Mouse (Mus musculus) hindbrain, postnatal 0 days (tissue): Measurements from ENCODE around the gene Pnrc1. TPM values are rescaled to one million over a fixed set of nuclear protein-coding genes. Genes with fewer than 3 reads are reported as not detected.
"Not testable (repeated sequence)": the region's sequence is repeated elsewhere in the genome, so short reads cannot be mapped to it uniquely, and the experiment has no call there.

Source experiments
- ATAC-seq: fragments of 200-750 bp; cut with Nextera tagmentation; 2 replicates; pipeline ENCODE4 v1.8.0; 2017; ENCODE audit warnings: mild to moderate bottlenecking, moderate TSS enrichment, moderate library complexity
- DNase-seq: peaks from one replicate; pipeline ENCODE4 v3.0.0-alpha.2; 2015; ENCODE audit warnings: low spot score
- H3K27ac ChIP-seq: fragments of 300-500 bp; sonication (generic); 2 replicates; pipeline ENCODE4 v1.5.1; 2014; ENCODE audit warnings: mild to moderate bottlenecking
- H3K27me3 ChIP-seq: fragments of 300-500 bp; sonication (generic); 2 replicates; pipeline ENCODE4 v1.6.1; 2014; ENCODE audit warnings: low read length, mixed read lengths; ENCODE audit not compliant: insufficient read depth
- H3K36me3 ChIP-seq: fragments of 300-500 bp; sonication (generic); 2 replicates; pipeline ENCODE4 v1.6.1; 2014; ENCODE audit warnings: low read length, mixed read lengths; ENCODE audit not compliant: insufficient read depth
- H3K4me1 ChIP-seq: fragments of 300-500 bp; sonication (generic); 2 replicates; pipeline ENCODE4 v1.6.1; 2014; ENCODE audit warnings: antibody characterized with exemption, low read length, mixed read lengths; ENCODE audit not compliant: insufficient read depth
- H3K4me2 ChIP-seq: fragments of 300-500 bp; sonication (generic); 2 replicates; pipeline ENCODE4 v1.6.1; 2014; ENCODE audit warnings: low read depth, mild to moderate bottlenecking, low read length, moderate library complexity, mixed read lengths
- H3K4me3 ChIP-seq: fragments of 300-500 bp; sonication (generic); 2 replicates; pipeline ENCODE4 v1.5.1; 2014; ENCODE audit warnings: low read length
- H3K9ac ChIP-seq: fragments of 300-500 bp; sonication (generic); replicated peaks from 2 replicates; pipeline ENCODE4 v1.6.1; 2014; ENCODE audit warnings: mild to moderate bottlenecking, low read length, moderate library complexity, mixed read lengths
- H3K9me3 ChIP-seq: fragments of 300-500 bp; sonication (generic); 2 replicates; pipeline ENCODE4 v1.6.1; 2016; ENCODE audit warnings: low read length, mixed read lengths
- CTCF ChIP-seq: IDR thresholded peaks from 2 replicates; pipeline ENCODE4 v1.5.1; 2016; ENCODE audit warnings: antibody characterized with exemption, control low read depth, low read depth
- WGBS: fragments of 180-500 bp; shearing (Covaris S2); extraction: QIAGEN DNeasy Blood & Tissue Kit; methylation state at CpG from one replicate; pipeline ENCODE4 v1.1.7; 2014; 5-methylcytosine and 5-hydroxymethylcytosine counted together
- polyA plus RNA-seq: library from polyadenylated mRNA; unstranded; fragments of >200 nt; fragmentation: Nextera tagmentation; extraction: Ambion mirVana; gene quantifications from 2 replicates; pipeline ENCODE4 v1.2.1, GENCODE M21; 2015
- total RNA-seq: library from RNA; depleted of rRNA; stranded (reverse); fragments of >200 nt; gene quantifications from 2 replicates; pipeline ENCODE4 v1.2.3, GENCODE M21; 2014; rRNA removed

Gene Pnrc1
- total RNA-seq (60.5 and 84.9 TPM in 2 replicates), polyA plus RNA-seq (46.9 and 49.8 TPM in 2 replicates)

GRCm38 (mm10) chr4:33290002-33290401 lies at the start of gene Pnrc1:
Gene Pnrc1 (minus strand): TSS chr4:33290163.
- Histone ChIP-seq H3K4me2 (peak within 1 kb of the TSS; percentile 7; the same call in 1 of the 2 replicates), H3K9me3 (no peaks in the 10 kb centered on the region), H3K9ac (no peak within 1 kb of the TSS), H3K27me3 (no peaks in the 10 kb centered on the region), H3K27ac (no peak within 1 kb of the TSS), H3K4me1 (no peaks in the 10 kb centered on the region), H3K4me3 (no peak within 1 kb of the TSS), H3K36me3 (no peaks in the 10 kb centered on the region)
- WGBS = 52% methylated on average over 3 of the region's 3 CpGs
- DNase-seq (peak; percentile 75), ATAC-seq (peak; percentile 95)
- no peak for TF ChIP-seq CTCF

- H3K4me3 ChIP-seq = no peak overlapping the region
- H3K9me3 ChIP-seq = no peaks in the 10 kb centered on the region
- no peaks in the 10 kb centered on the region for H3K4me1 ChIP-seq
- H3K27ac ChIP-seq = no peak overlapping the region
- peaks cover 19% of the 10 kb centered on the region for H3K36me3 ChIP-seq
- no peak for DNase-seq
- H3K27me3 ChIP-seq = no peaks in the 10 kb centered on the region
- 88% methylated on average over 1 of the region's 1 CpGs for WGBS
- H3K9ac ChIP-seq = no peak overlapping the region
- no peak overlapping the region for H3K4me2 ChIP-seq
- ATAC-seq = no peak
- TF ChIP-seq CTCF = no peak
Observed at GRCm38 (mm10) chr4:33337999-33338398, 48.0 kb upstream of the Pnrc1 start.

GRCm38 (mm10) chr4:33332956-33333455 lies 43.0 kb upstream of the Pnrc1 start:
- WGBS = 94% methylated on average over 1 of the region's 1 CpGs
- no peak for TF ChIP-seq CTCF
- Histone ChIP-seq H3K9me3 (no peaks in the 10 kb centered on the region), H3K36me3 (peaks cover 5% of the 10 kb centered on the region), H3K4me3 (no peak overlapping the region), H3K27ac (no peak overlapping the region), H3K9ac (no peak overlapping the region), H3K4me2 (no peak overlapping the region), H3K4me1 (no peaks in the 10 kb centered on the region), H3K27me3 (no peaks in the 10 kb centered on the region)
- DNase-seq = no peak
- no peak for ATAC-seq

GRCm38 (mm10) chr4:33331147-33331546 lies 41.2 kb upstream of the Pnrc1 start:
- no peak overlapping the region for H3K4me3 ChIP-seq
- H3K4me1 ChIP-seq = no peaks in the 10 kb centered on the region
- H3K9me3 ChIP-seq = no peaks in the 10 kb centered on the region
- H3K27me3 ChIP-seq = no peaks in the 10 kb centered on the region
- no peak overlapping the region for H3K27ac ChIP-seq
- no peak overlapping the region for H3K9ac ChIP-seq
- ATAC-seq (no peak), DNase-seq (no peak)
- H3K4me2 ChIP-seq = no peak overlapping the region
- TF ChIP-seq CTCF = no peak
- peaks cover 3% of the 10 kb centered on the region for H3K36me3 ChIP-seq
- WGBS = 93% methylated on average over 4 of the region's 4 CpGs

GRCm38 (mm10) chr4:33315840-33316239 lies 25.9 kb upstream of the Pnrc1 start:
- Histone ChIP-seq H3K4me2 (no peak overlapping the region), H3K36me3 (no peaks in the 10 kb centered on the region), H3K4me3 (no peak overlapping the region), H3K27ac (no peak overlapping the region), H3K4me1 (peaks cover 4% of the 10 kb centered on the region; the same call in 1 of the 2 replicates), H3K27me3 (no peaks in the 10 kb centered on the region), H3K9me3 (no peaks in the 10 kb centered on the region), H3K9ac (no peak overlapping the region)
- WGBS = 94% methylated on average over 5 of the region's 5 CpGs
- DNase-seq (no peak), ATAC-seq (no peak)
- no peak for TF ChIP-seq CTCF

- H3K36me3 ChIP-seq, H3K4me3 ChIP-seq, H3K27me3 ChIP-seq, DNase-seq, H3K9ac ChIP-seq, H3K27ac ChIP-seq, H3K4me2 ChIP-seq, ATAC-seq, H3K9me3 ChIP-seq, H3K4me1 ChIP-seq: not testable (repeated sequence)
- WGBS = 97% methylated on average over 6 of the region's 8 CpGs
Observed at GRCm38 (mm10) chr4:33314150-33314549, 24.2 kb upstream of the Pnrc1 start.

- ATAC-seq (no peak), DNase-seq (no peak)
- peaks cover 4% of the 10 kb centered on the region; the same call in 1 of the 2 replicates for H3K4me1 ChIP-seq
- H3K9ac ChIP-seq = peak overlapping the region; percentile 51
- H3K36me3 ChIP-seq = no peaks in the 10 kb centered on the region
- peak overlapping the region; percentile 85 for H3K4me2 ChIP-seq
- no peaks in the 10 kb centered on the region for H3K9me3 ChIP-seq
- peak overlapping the region; percentile 53 for H3K4me3 ChIP-seq
- no peaks in the 10 kb centered on the region for H3K27me3 ChIP-seq
- no peak for TF ChIP-seq CTCF
- 19% methylated on average over 12 of the region's 12 CpGs for WGBS
- no peak overlapping the region for H3K27ac ChIP-seq
Observed at GRCm38 (mm10) chr4:33310840-33311437, 21.0 kb upstream of the Pnrc1 start.
